Mouse (Mus musculus): ENCODE measurements around the gene Serpina3k. TPM values are rescaled to one million over a fixed set of nuclear protein-coding genes. Genes with fewer than 3 reads are reported as not detected.
"Not testable (repeated sequence)": the region's sequence is repeated elsewhere in the genome, so short reads cannot be mapped to it uniquely, and the experiment has no call there.

The Serpina3k gene
- not detected in 2 replicates for polyA plus RNA-seq (2015; fragmentation: Nextera tagmentation; extraction: Ambion mirVana)

- ATAC-seq (replicated peaks; ENCODE audit: extremely low read depth, insufficient read depth, low FRiP score); H3K4me2 ChIP-seq (ENCODE audit: low read depth, low read length); H3K27ac ChIP-seq (ENCODE audit: low read length); H3K4me3 ChIP-seq (ENCODE audit: low read length); H3K4me1 ChIP-seq (ENCODE audit: control insufficient read depth, insufficient read depth, low read length); H3K9me3 ChIP-seq (replicated peaks; ENCODE audit: control insufficient read depth, low read length); H3K36me3 ChIP-seq (ENCODE audit: control insufficient read depth, insufficient read depth); H3K9ac ChIP-seq (ENCODE audit: low read length); H3K27me3 ChIP-seq (ENCODE audit: control insufficient read depth, insufficient read depth, low read length): not testable (repeated sequence)
- 68% methylated on average over 3 of the region's 3 CpGs for WGBS
Observed at GRCm38 (mm10) chr12:104338226-104338625, at the start of gene Serpina3k, which contains the start of gene Serpina3m. Serpina3k (plus strand) TSS chr12:104338486. Serpina3m (plus strand) TSS chr12:104338486.

GRCm38 (mm10) chr12:104289872-104290271 lies 48.4 kb upstream of the Serpina3k start:
- Histone ChIP-seq H3K9ac (ENCODE audit: low read length) (no peak overlapping the region), H3K36me3 (ENCODE audit: control insufficient read depth, insufficient read depth) (no peaks in the 10 kb centered on the region), H3K4me1 (ENCODE audit: control insufficient read depth, insufficient read depth, low read length) (no peaks in the 10 kb centered on the region), H3K27me3 (ENCODE audit: control insufficient read depth, insufficient read depth, low read length) (no peaks in the 10 kb centered on the region), H3K4me3 (ENCODE audit: low read length) (no peak overlapping the region), H3K9me3 (replicated peaks; ENCODE audit: control insufficient read depth, low read length) (no peaks in the 10 kb centered on the region), H3K4me2 (ENCODE audit: low read depth, low read length) (no peak overlapping the region), H3K27ac (ENCODE audit: low read length) (no peak overlapping the region)
- no peak for ATAC-seq (replicated peaks; ENCODE audit: extremely low read depth, insufficient read depth, low FRiP score)
- 39% methylated on average over 4 of the region's 4 CpGs for WGBS

GRCm38 (mm10) chr12:104293963-104294362 lies 44.3 kb upstream of the Serpina3k start:
- Histone ChIP-seq H3K4me2 (ENCODE audit: low read depth, low read length) (no peak overlapping the region), H3K9ac (ENCODE audit: low read length) (no peak overlapping the region), H3K4me3 (ENCODE audit: low read length) (no peak overlapping the region), H3K27ac (ENCODE audit: low read length) (no peak overlapping the region), H3K27me3 (ENCODE audit: control insufficient read depth, insufficient read depth, low read length) (no peaks in the 10 kb centered on the region), H3K4me1 (ENCODE audit: control insufficient read depth, insufficient read depth, low read length) (no peaks in the 10 kb centered on the region), H3K36me3 (ENCODE audit: control insufficient read depth, insufficient read depth) (no peaks in the 10 kb centered on the region), H3K9me3 (replicated peaks; ENCODE audit: control insufficient read depth, low read length) (no peaks in the 10 kb centered on the region)
- 71% methylated on average over 2 of the region's 2 CpGs for WGBS
- ATAC-seq (replicated peaks; ENCODE audit: extremely low read depth, insufficient read depth, low FRiP score): no peak

GRCm38 (mm10) chr12:104298049-104298448 lies 40.2 kb upstream of the Serpina3k start:
- Histone ChIP-seq H3K9ac (ENCODE audit: low read length) (no peak overlapping the region), H3K36me3 (ENCODE audit: control insufficient read depth, insufficient read depth) (no peaks in the 10 kb centered on the region), H3K4me2 (ENCODE audit: low read depth, low read length) (no peak overlapping the region), H3K27me3 (ENCODE audit: control insufficient read depth, insufficient read depth, low read length) (no peaks in the 10 kb centered on the region), H3K9me3 (replicated peaks; ENCODE audit: control insufficient read depth, low read length) (no peaks in the 10 kb centered on the region), H3K4me1 (ENCODE audit: control insufficient read depth, insufficient read depth, low read length) (no peaks in the 10 kb centered on the region), H3K27ac (ENCODE audit: low read length) (no peak overlapping the region), H3K4me3 (ENCODE audit: low read length) (no peak overlapping the region)
- ATAC-seq (replicated peaks; ENCODE audit: extremely low read depth, insufficient read depth, low FRiP score): no peak
- 92% methylated on average over 2 of the region's 2 CpGs for WGBS

GRCm38 (mm10) chr12:104305991-104306390 lies 32.3 kb upstream of the Serpina3k start:
- Histone ChIP-seq H3K9ac (ENCODE audit: low read length) (no peak overlapping the region), H3K4me3 (ENCODE audit: low read length) (no peak overlapping the region), H3K27me3 (ENCODE audit: control insufficient read depth, insufficient read depth, low read length) (no peaks in the 10 kb centered on the region), H3K4me2 (ENCODE audit: low read depth, low read length) (no peak overlapping the region), H3K4me1 (ENCODE audit: control insufficient read depth, insufficient read depth, low read length) (no peaks in the 10 kb centered on the region), H3K9me3 (replicated peaks; ENCODE audit: control insufficient read depth, low read length) (0 out of 2 replicates have a peak, but pooled peaks cover 2% of the 10 kb centered on the region), H3K27ac (ENCODE audit: low read length) (no peak overlapping the region), H3K36me3 (ENCODE audit: control insufficient read depth, insufficient read depth) (no peaks in the 10 kb centered on the region)
- ATAC-seq (replicated peaks; ENCODE audit: extremely low read depth, insufficient read depth, low FRiP score): no peak
- WGBS: 66% methylated on average over 4 of the region's 4 CpGs

GRCm38 (mm10) chr12:104314253-104314652 lies 24.0 kb upstream of the Serpina3k start, which contains the start of gene Serpina3j:
Serpina3j (plus strand) TSS chr12:104314553.
- Histone ChIP-seq H3K9ac (ENCODE audit: low read length) (no peak within 1 kb of the TSS), H3K27ac (ENCODE audit: low read length) (no peak within 1 kb of the TSS), H3K36me3 (ENCODE audit: control insufficient read depth, insufficient read depth) (no peaks in the 10 kb centered on the region), H3K4me3 (ENCODE audit: low read length) (no peak within 1 kb of the TSS), H3K9me3 (replicated peaks; ENCODE audit: control insufficient read depth, low read length) (peaks cover 5% of the 10 kb centered on the region; the same call in 1 of the 2 replicates), H3K4me1 (ENCODE audit: control insufficient read depth, insufficient read depth, low read length) (no peaks in the 10 kb centered on the region), H3K4me2 (ENCODE audit: low read depth, low read length) (no peak within 1 kb of the TSS), H3K27me3 (ENCODE audit: control insufficient read depth, insufficient read depth, low read length) (peaks cover 2% of the 10 kb centered on the region; the same call in 1 of the 2 replicates)
- ATAC-seq (replicated peaks; ENCODE audit: extremely low read depth, insufficient read depth, low FRiP score): no peak
- WGBS: 65% methylated on average over 1 of the region's 1 CpGs

GRCm38 (mm10) chr12:104322454-104322853 lies 15.8 kb upstream of the Serpina3k start:
- ATAC-seq (replicated peaks; ENCODE audit: extremely low read depth, insufficient read depth, low FRiP score): no peak
- H3K27ac ChIP-seq (ENCODE audit: low read length): no peak overlapping the region
- no peak overlapping the region for H3K4me3 ChIP-seq (ENCODE audit: low read length)
- H3K4me2 ChIP-seq (ENCODE audit: low read depth, low read length): no peak overlapping the region
- WGBS: 63% methylated on average over 1 of the region's 1 CpGs
- H3K36me3 ChIP-seq (ENCODE audit: control insufficient read depth, insufficient read depth): no peaks in the 10 kb centered on the region
- H3K4me1 ChIP-seq (ENCODE audit: control insufficient read depth, insufficient read depth, low read length): no peaks in the 10 kb centered on the region
- no peaks in the 10 kb centered on the region for H3K9me3 ChIP-seq (replicated peaks; ENCODE audit: control insufficient read depth, low read length)
- H3K9ac ChIP-seq (ENCODE audit: low read length): no peak overlapping the region
- no peaks in the 10 kb centered on the region for H3K27me3 ChIP-seq (ENCODE audit: control insufficient read depth, insufficient read depth, low read length)

GRCm38 (mm10) chr12:104331701-104332100 lies 6.6 kb upstream of the Serpina3k start:
- H3K4me3 ChIP-seq (ENCODE audit: low read length): no peak overlapping the region
- H3K27ac ChIP-seq (ENCODE audit: low read length): no peak overlapping the region
- no peak overlapping the region for H3K4me2 ChIP-seq (ENCODE audit: low read depth, low read length)
- no peaks in the 10 kb centered on the region for H3K36me3 ChIP-seq (ENCODE audit: control insufficient read depth, insufficient read depth)
- 0 out of 2 replicates have a peak, but pooled peaks cover 2% of the 10 kb centered on the region for H3K9me3 ChIP-seq (replicated peaks; ENCODE audit: control insufficient read depth, low read length)
- H3K27me3 ChIP-seq (ENCODE audit: control insufficient read depth, insufficient read depth, low read length): no peaks in the 10 kb centered on the region
- WGBS: 42% methylated on average over 1 of the region's 1 CpGs
- no peak overlapping the region for H3K9ac ChIP-seq (ENCODE audit: low read length)
- no peaks in the 10 kb centered on the region for H3K4me1 ChIP-seq (ENCODE audit: control insufficient read depth, insufficient read depth, low read length)
- no peak for ATAC-seq (replicated peaks; ENCODE audit: extremely low read depth, insufficient read depth, low FRiP score)

- H3K9ac ChIP-seq (ENCODE audit: low read length); H3K4me3 ChIP-seq (ENCODE audit: low read length); H3K4me1 ChIP-seq (ENCODE audit: control insufficient read depth, insufficient read depth, low read length); H3K4me2 ChIP-seq (ENCODE audit: low read depth, low read length); ATAC-seq (replicated peaks; ENCODE audit: extremely low read depth, insufficient read depth, low FRiP score); H3K27ac ChIP-seq (ENCODE audit: low read length); H3K27me3 ChIP-seq (ENCODE audit: control insufficient read depth, insufficient read depth, low read length); H3K9me3 ChIP-seq (replicated peaks; ENCODE audit: control insufficient read depth, low read length); H3K36me3 ChIP-seq (ENCODE audit: control insufficient read depth, insufficient read depth): not testable (repeated sequence)
Observed at GRCm38 (mm10) chr12:104336873-104337272, 1.4 kb upstream of the Serpina3k start.

All from heart, embryonic 16.5 days (tissue).